8 mouse cellular contexts compared by ENCODE assay signal in the genomic region with DNA sequence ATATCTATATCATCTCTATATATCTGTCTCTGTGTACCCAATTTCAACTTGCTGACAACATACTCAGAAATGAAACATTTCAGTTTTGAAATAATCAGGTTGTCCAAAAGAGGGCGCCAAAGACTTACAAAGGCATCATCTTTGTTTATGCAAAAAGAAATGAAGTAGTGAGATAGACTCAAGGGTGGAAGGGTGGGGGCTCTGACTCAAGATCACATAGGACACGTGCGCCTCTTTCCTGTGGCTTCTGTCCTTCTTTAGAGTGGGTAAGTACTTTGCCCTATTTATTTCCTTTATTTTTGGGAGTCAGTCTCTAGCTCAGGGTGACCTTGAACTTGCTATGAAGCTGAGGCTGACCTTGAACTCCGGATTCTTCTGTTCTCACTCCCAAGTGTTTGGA. TPM values are rescaled to one million over a fixed set of nuclear protein-coding genes. Genes with fewer than 3 reads are reported as not detected.
DNase-seq lines count a peak whose midpoint lies in the region; ATAC-seq and TF ChIP-seq lines count a peak whose summit lies in the region.

No protein-coding gene starts in this region.

- no peaks in the 10 kb centered on the region for H3K27me3 ChIP-seq in midbrain, embryonic 11.5 days (ENCODE audit: control insufficient read depth, insufficient read depth, low read length)
- no peaks in the 10 kb centered on the region for H3K27me3 ChIP-seq in midbrain, embryonic 16.5 days (ENCODE audit: control insufficient read depth, insufficient read depth, low read depth, low read length)

- H3K4me2 ChIP-seq in midbrain, embryonic 11.5 days = no peak overlapping the region
- no peak overlapping the region for H3K4me2 ChIP-seq in midbrain, embryonic 16.5 days (ENCODE audit: low read length)

- no peaks in the 10 kb centered on the region for H3K9me3 ChIP-seq in midbrain, embryonic 11.5 days (ENCODE audit: control insufficient read depth, low read length)
- no peaks in the 10 kb centered on the region for H3K9me3 ChIP-seq in midbrain, embryonic 16.5 days (replicated peaks; ENCODE audit: control insufficient read depth, low read length, poor library complexity, severe bottlenecking)

- H3K36me3 ChIP-seq in midbrain, embryonic 11.5 days (ENCODE audit: control insufficient read depth, insufficient read depth, low read length) = no peaks in the 10 kb centered on the region
- H3K36me3 ChIP-seq in midbrain, embryonic 16.5 days (ENCODE audit: control insufficient read depth, insufficient read depth, low read length) = no peaks in the 10 kb centered on the region

- 37% methylated on average over 4 of the region's 4 CpGs for WGBS in midbrain, embryonic 11.5 days
- WGBS in midbrain, embryonic 16.5 days = 30% methylated on average over 4 of the region's 4 CpGs

- H3K27ac ChIP-seq in midbrain, embryonic 11.5 days (ENCODE audit: low read depth, low read length) = no peak overlapping the region
- H3K27ac ChIP-seq in midbrain, embryonic 16.5 days (ENCODE audit: low read length) = no peak overlapping the region
- no peak overlapping the region for H3K27ac ChIP-seq in left cerebral cortex, adult 2 months

- DNase-seq in frontal cortex, adult 2 months (ENCODE audit: extremely low spot score in 1 of 2, low spot score in 1 of 2) = peak; percentile 22 to 89
- DNase-seq in frontal cortex, postnatal 25 days (ENCODE audit: low spot score in 2 of 2) = no peak
- DNase-seq in midbrain, embryonic 11.5 days (ENCODE audit: low spot score, missing footprints) = peak; percentile 93
- DNase-seq in Muller cell, postnatal 12 days (ENCODE audit: inconsistent ontology term) = peak; percentile 33
- peak; percentile 71 for DNase-seq in embryo, embryonic 11 days
- DNase-seq in left cerebral cortex, adult 2 months (ENCODE audit: extremely low spot score in 1 of 2, low spot score in 2 of 2) = peak in 1 of 2 experiments; percentile 21
- DNase-seq in testis, postnatal 14 days (ENCODE audit: low spot score) = no peak

- ATAC-seq in midbrain, embryonic 11.5 days (ENCODE audit: low FRiP score) = 0 out of 2 replicates have a peak, but pooled peaks have one; percentile 52
- ATAC-seq in midbrain, embryonic 16.5 days = no peak

- no peaks in the 10 kb centered on the region for H3K4me1 ChIP-seq in midbrain, embryonic 11.5 days (ENCODE audit: control insufficient read depth, insufficient read depth, low read length)
- no peaks in the 10 kb centered on the region for H3K4me1 ChIP-seq in midbrain, embryonic 16.5 days (ENCODE audit: control insufficient read depth, insufficient read depth, low read length)

- intact Hi-C loops in left cerebral cortex, adult 2 months (cut with DNase I) = loop anchor here (1.0 to 10.0 kb wide), 5 partner anchors 511 to 1571 kb away; partner anchors contain the start of gene Cntnap4

- H3K4me3 ChIP-seq in midbrain, embryonic 11.5 days (ENCODE audit: low read depth, low read length) = no peak overlapping the region
- no peak overlapping the region for H3K4me3 ChIP-seq in midbrain, embryonic 16.5 days (ENCODE audit: low read depth, low read length)
- H3K4me3 ChIP-seq in left cerebral cortex, adult 2 months = no peak overlapping the region

- TF ChIP-seq CTCF in left cerebral cortex, adult 2 months (IDR thresholded peaks at IDR 0.05) = peak; percentile 88

- no peak overlapping the region for H3K9ac ChIP-seq in midbrain, embryonic 11.5 days (ENCODE audit: low read length)
- no peak overlapping the region for H3K9ac ChIP-seq in midbrain, embryonic 16.5 days (ENCODE audit: low read depth, low read length)

RNA-seq across cellular contexts. Expression of gene Gm6793, which starts 46.5 kb away (rescaled TPM):
- 0.17 and 0.36 TPM in 2 replicates for polyA plus RNA-seq in frontal cortex, adult 2 months (2012; rRNA removed)
- polyA plus RNA-seq in midbrain, embryonic 11.5 days (2014; fragmentation: Nextera tagmentation; extraction: Ambion mirVana) = 0.26 and 0.37 TPM in 2 replicates
- polyA plus RNA-seq in midbrain, embryonic 16.5 days (2015; fragmentation: Nextera tagmentation; extraction: Ambion mirVana) = 0.59 and 1.2 TPM in 2 replicates
- total RNA-seq in left cerebral cortex, adult 2 months (2021) = not detected

RNA-seq across cellular contexts. Expression of gene Terf2ip, which starts 50.2 kb away (rescaled TPM):
- 34.1 and 36.1 TPM in 2 replicates for polyA plus RNA-seq in frontal cortex, adult 2 months (2012; rRNA removed)
- 29.9 and 31.3 TPM in 2 replicates for polyA plus RNA-seq in midbrain, embryonic 11.5 days (2014; fragmentation: Nextera tagmentation; extraction: Ambion mirVana)
- polyA plus RNA-seq in midbrain, embryonic 16.5 days (2015; fragmentation: Nextera tagmentation; extraction: Ambion mirVana) = 75.4 and 76.9 TPM in 2 replicates
- 10 to 100 TPM; 37.3 to 40.6 TPM for total RNA-seq in left cerebral cortex, adult 2 months (2021)

RNA-seq across cellular contexts. Expression of gene Kars, which starts 50.2 kb away (rescaled TPM):
- polyA plus RNA-seq in frontal cortex, adult 2 months (2012; rRNA removed) = 64.0 and 65.7 TPM in 2 replicates
- polyA plus RNA-seq in midbrain, embryonic 11.5 days (2014; fragmentation: Nextera tagmentation; extraction: Ambion mirVana) = 258 and 265 TPM in 2 replicates
- 162 TPM in 2 replicates for polyA plus RNA-seq in midbrain, embryonic 16.5 days (2015; fragmentation: Nextera tagmentation; extraction: Ambion mirVana)
- total RNA-seq in left cerebral cortex, adult 2 months (2021) = 10 to 100 TPM; 67.6 to 73.6 TPM

Comparison
In these comparisons a context has a peak if more than half of its experiments do, and no peak if none do; other contexts are left out.
1. DNase-seq: peak in frontal cortex, adult 2 months (2 of 2), midbrain, embryonic 11.5 days (single experiment), Muller cell, postnatal 12 days (single experiment) and embryo, embryonic 11 days (single experiment); none in frontal cortex, postnatal 25 days (0 of 2) and testis, postnatal 14 days (single experiment).